Mouse (Mus musculus) right cerebral cortex, adult 2 months (tissue): Measurements from ENCODE around the gene Cyp2d12.
"Not testable (repeated sequence)": the region's sequence is repeated elsewhere in the genome, so short reads cannot be mapped to it uniquely, and the experiment has no call there.

Source experiments
- DNase-seq, 2 experiments: peaks; one replicate each; pipeline ENCODE4 v3.0.0; 2021 to 2022; ENCODE audit warnings: low spot score in 2 of 2

Cyp2d12 gene

GRCm38 (mm10) chr15:82554531-82555230 is at the start of gene Cyp2d12:
Gene Cyp2d12 (plus strand): TSS chr15:82555072.
- DNase-seq = no peak

- no peak for DNase-seq
These were observed 47.9 kb upstream of the Cyp2d12 start for GRCm38 (mm10) chr15:82506971-82507370.

- not testable (repeated sequence) for DNase-seq
These were observed 47.1 kb upstream of the Cyp2d12 start for GRCm38 (mm10) chr15:82507740-82508139.

GRCm38 (mm10) chr15:82509495-82509894 is 45.4 kb upstream of the Cyp2d12 start:
- DNase-seq = not testable (repeated sequence)

- DNase-seq = not testable (repeated sequence)
These were observed 44.4 kb upstream of the Cyp2d12 start for GRCm38 (mm10) chr15:82510500-82510899.

GRCm38 (mm10) chr15:82512111-82512510 is 42.8 kb upstream of the Cyp2d12 start:
- DNase-seq = not testable (repeated sequence)

GRCm38 (mm10) chr15:82516174-82516573 is 38.7 kb upstream of the Cyp2d12 start:
- DNase-seq = not testable (repeated sequence)

GRCm38 (mm10) chr15:82527371-82527770 is 27.5 kb upstream of the Cyp2d12 start:
- DNase-seq = not testable (repeated sequence)

GRCm38 (mm10) chr15:82532721-82533120 is 22.2 kb upstream of the Cyp2d12 start:
- DNase-seq = not testable (repeated sequence)

- DNase-seq = not testable (repeated sequence)
These were observed 11.9 kb upstream of the Cyp2d12 start for GRCm38 (mm10) chr15:82542976-82543375.

- DNase-seq = not testable (repeated sequence)
These were observed 10.3 kb upstream of the Cyp2d12 start for GRCm38 (mm10) chr15:82544561-82544960.

- not testable (repeated sequence) for DNase-seq
These were observed 7.1 kb upstream of the Cyp2d12 start for GRCm38 (mm10) chr15:82547753-82548152.

GRCm38 (mm10) chr15:82553211-82553610 is 1.7 kb upstream of the Cyp2d12 start:
- not testable (repeated sequence) for DNase-seq

GRCm38 (mm10) chr15:82572856-82573255 is 18.0 kb downstream of the Cyp2d12 start:
- DNase-seq = no peak

GRCm38 (mm10) chr15:82579071-82579470 is 24.2 kb downstream of the Cyp2d12 start:
- no peak for DNase-seq

- DNase-seq = no peak
These were observed 27.7 kb downstream of the Cyp2d12 start for GRCm38 (mm10) chr15:82582621-82583020.
